Mouse (Mus musculus) lung, embryonic 15.5 days (tissue): Measurements from ENCODE around the gene Gpr155. TPM values are rescaled to one million over a fixed set of nuclear protein-coding genes. Genes with fewer than 3 reads are reported as not detected.
A peak's percentile ranks its signal among the peaks of the same experiment; 100 is the strongest.

ENCODE experiments used
- ATAC-seq: fragments of 200-750 bp; cut with Nextera tagmentation; 2 replicates; pipeline ENCODE4 v1.8.0; 2017; ENCODE audit warnings: moderate number of reproducible peaks, borderline replicate concordance; ENCODE audit not compliant: low FRiP score, low TSS enrichment; ENCODE audit errors: extremely low read depth
- H3K27ac ChIP-seq: fragments of 300-500 bp; sonication (generic); 2 replicates; pipeline ENCODE4 v1.5.1; 2015; ENCODE audit warnings: moderate library complexity, mild to moderate bottlenecking, inconsistent platforms
- H3K27me3 ChIP-seq: fragments of 300-500 bp; sonication (generic); 2 replicates; pipeline ENCODE4 v1.6.1; 2015; ENCODE audit warnings: inconsistent platforms
- H3K36me3 ChIP-seq: fragments of 300-500 bp; sonication (generic); 2 replicates; pipeline ENCODE4 v1.6.1; 2015; ENCODE audit warnings: inconsistent platforms
- H3K4me1 ChIP-seq: fragments of 300-500 bp; sonication (generic); 2 replicates; pipeline ENCODE4 v1.6.1; 2015; ENCODE audit warnings: inconsistent platforms
- H3K4me2 ChIP-seq: fragments of 300-500 bp; sonication (generic); 2 replicates; pipeline ENCODE4 v1.6.1; 2015; ENCODE audit warnings: inconsistent platforms, mild to moderate bottlenecking, moderate library complexity
- H3K4me3 ChIP-seq: fragments of 300-500 bp; sonication (generic); 2 replicates; pipeline ENCODE4 v1.5.1; 2015; ENCODE audit warnings: mild to moderate bottlenecking, inconsistent platforms
- H3K9ac ChIP-seq: fragments of 300-500 bp; sonication (generic); 2 replicates; pipeline ENCODE4 v1.6.1; 2015; ENCODE audit warnings: inconsistent platforms
- H3K9me3 ChIP-seq: fragments of 300-500 bp; sonication (generic); 2 replicates; pipeline ENCODE4 v1.6.1; 2016; ENCODE audit warnings: inconsistent platforms
- WGBS: fragments of 180-500 bp; shearing (Covaris S2); methylation state at CpG from one replicate; pipeline ENCODE4 v1.1.7; 2015; 5-methylcytosine and 5-hydroxymethylcytosine counted together
- polyA plus RNA-seq: library from polyadenylated mRNA; unstranded; fragments of >200 nt; fragmentation: Nextera tagmentation; extraction: Ambion mirVana; gene quantifications from 2 replicates; pipeline ENCODE4 v1.2.1, GENCODE M21; 2015

The Gpr155 gene
- polyA plus RNA-seq, 1 experiment from 2014 or later: 6.4 TPM

GRCm38 (mm10) chr2:73313117-73313501 is 73.3 kb downstream of the Gpr155 start:
- Histone ChIP-seq H3K27ac (peak overlapping the region; percentile 90), H3K9me3 (no peaks in the 10 kb centered on the region), H3K4me2 (peak overlapping the region; percentile 62), H3K36me3 (peaks cover 14% of the 10 kb centered on the region), H3K4me3 (peak overlapping the region; percentile 86), H3K27me3 (no peaks in the 10 kb centered on the region), H3K9ac (peak overlapping the region; percentile 65), H3K4me1 (peaks cover 17% of the 10 kb centered on the region)
- 27% methylated on average over 14 of the region's 14 CpGs for WGBS
- peak; percentile 44; the same call in 1 of the 2 replicates for ATAC-seq

- Histone ChIP-seq H3K27ac (peak within 1 kb of the TSS; percentile 90), H3K9me3 (no peaks in the 10 kb centered on the region), H3K4me3 (peak within 1 kb of the TSS; percentile 86), H3K27me3 (no peaks in the 10 kb centered on the region), H3K9ac (peak within 1 kb of the TSS; percentile 82), H3K36me3 (peaks cover 15% of the 10 kb centered on the region), H3K4me2 (peak within 1 kb of the TSS; percentile 78), H3K4me1 (peaks cover 17% of the 10 kb centered on the region)
- ATAC-seq: peak; percentile 97
- WGBS: under 1% methylated on average over 64 of the region's 64 CpGs
Observed at GRCm38 (mm10) chr2:73312152-73313116, 73.9 kb downstream of the Gpr155 start, which contains the start of the genes Scrn3 and Cir1. Scrn3 (plus strand) TSS chr2:73312601. Cir1 (minus strand) TSS chr2:73312701.

GRCm38 (mm10) chr2:73306006-73306405 is 80.4 kb downstream of the Gpr155 start:
- Histone ChIP-seq H3K9ac (no peak overlapping the region), H3K27me3 (no peaks in the 10 kb centered on the region), H3K36me3 (peaks cover 53% of the 10 kb centered on the region), H3K4me3 (no peak overlapping the region), H3K4me2 (no peak overlapping the region), H3K27ac (no peak overlapping the region), H3K9me3 (no peaks in the 10 kb centered on the region), H3K4me1 (no peaks in the 10 kb centered on the region; the same call in 1 of the 2 replicates)
- WGBS: 89% methylated on average over 7 of the region's 7 CpGs
- ATAC-seq: no peak

- Histone ChIP-seq H3K9me3 (no peaks in the 10 kb centered on the region), H3K27ac (no peak overlapping the region), H3K36me3 (peaks cover 52% of the 10 kb centered on the region), H3K27me3 (no peaks in the 10 kb centered on the region), H3K9ac (no peak overlapping the region), H3K4me2 (no peak overlapping the region), H3K4me3 (no peak overlapping the region), H3K4me1 (no peaks in the 10 kb centered on the region)
- WGBS: 78% methylated on average over 5 of the region's 5 CpGs
- ATAC-seq: no peak
Observed at GRCm38 (mm10) chr2:73304506-73304905, 81.9 kb downstream of the Gpr155 start.

GRCm38 (mm10) chr2:73302722-73303121 is 83.7 kb downstream of the Gpr155 start:
- no peak overlapping the region for H3K4me3 ChIP-seq
- no peaks in the 10 kb centered on the region for H3K9me3 ChIP-seq
- no peak overlapping the region for H3K27ac ChIP-seq
- H3K36me3 ChIP-seq: peaks cover 43% of the 10 kb centered on the region
- H3K27me3 ChIP-seq: no peaks in the 10 kb centered on the region
- H3K4me2 ChIP-seq: no peak overlapping the region
- H3K9ac ChIP-seq: no peak overlapping the region
- no peak for ATAC-seq
- H3K4me1 ChIP-seq: no peaks in the 10 kb centered on the region
- 91% methylated on average over 9 of the region's 9 CpGs for WGBS

- no peak overlapping the region for H3K4me2 ChIP-seq
- no peak overlapping the region for H3K9ac ChIP-seq
- H3K27ac ChIP-seq: no peak overlapping the region
- no peaks in the 10 kb centered on the region for H3K27me3 ChIP-seq
- no peaks in the 10 kb centered on the region for H3K4me1 ChIP-seq
- H3K36me3 ChIP-seq: peaks cover 47% of the 10 kb centered on the region
- no peaks in the 10 kb centered on the region for H3K9me3 ChIP-seq
- H3K4me3 ChIP-seq: no peak overlapping the region
- WGBS: 61% methylated on average over 1 of the region's 1 CpGs
- no peak for ATAC-seq
Observed at GRCm38 (mm10) chr2:73301979-73302378, 84.4 kb downstream of the Gpr155 start.

- ATAC-seq: no peak
- WGBS: 70% methylated on average over 3 of the region's 3 CpGs
- H3K4me2 ChIP-seq: no peak overlapping the region
- no peaks in the 10 kb centered on the region for H3K27me3 ChIP-seq
- no peak overlapping the region for H3K9ac ChIP-seq
- H3K36me3 ChIP-seq: peaks cover 23% of the 10 kb centered on the region
- no peaks in the 10 kb centered on the region for H3K9me3 ChIP-seq
- no peaks in the 10 kb centered on the region for H3K4me1 ChIP-seq
- H3K27ac ChIP-seq: no peak overlapping the region
- H3K4me3 ChIP-seq: no peak overlapping the region
Observed at GRCm38 (mm10) chr2:73298841-73299240, 87.5 kb downstream of the Gpr155 start.

- Histone ChIP-seq H3K9me3 (no peaks in the 10 kb centered on the region), H3K4me3 (no peak overlapping the region), H3K9ac (no peak overlapping the region), H3K27me3 (no peaks in the 10 kb centered on the region), H3K27ac (no peak overlapping the region), H3K36me3 (peaks cover 23% of the 10 kb centered on the region), H3K4me2 (no peak overlapping the region), H3K4me1 (no peaks in the 10 kb centered on the region)
- WGBS: 88% methylated on average over 7 of the region's 7 CpGs
- ATAC-seq: no peak
Observed at GRCm38 (mm10) chr2:73298154-73298553, 88.2 kb downstream of the Gpr155 start.

GRCm38 (mm10) chr2:73295023-73295422 is 91.3 kb downstream of the Gpr155 start:
- Histone ChIP-seq H3K4me3 (no peak overlapping the region), H3K4me2 (no peak overlapping the region), H3K9ac (no peak overlapping the region), H3K36me3 (peaks cover 20% of the 10 kb centered on the region; the same call in 1 of the 2 replicates), H3K9me3 (no peaks in the 10 kb centered on the region), H3K27ac (no peak overlapping the region), H3K27me3 (no peaks in the 10 kb centered on the region), H3K4me1 (no peaks in the 10 kb centered on the region)
- ATAC-seq: no peak
- 76% methylated on average over 7 of the region's 7 CpGs for WGBS

Other genes starting within 250 kb of the Gpr155 start
- 75.0 and 80.1 TPM in 2 replicates for gene Ola1, start 167.6 kb downstream of the Gpr155 start, polyA plus RNA-seq
- not detected in 2 replicates for gene Sp9, start 114.6 kb downstream of the Gpr155 start, polyA plus RNA-seq
- 18.1 and 21.1 TPM in 2 replicates for gene Scrn3, start 74.0 kb downstream of the Gpr155 start, polyA plus RNA-seq
- 24.5 and 25.7 TPM in 2 replicates for gene Cir1, start 73.9 kb downstream of the Gpr155 start, polyA plus RNA-seq
- 8.3 and 10.2 TPM in 2 replicates for gene Wipf1, start 143.2 kb upstream of the Gpr155 start, polyA plus RNA-seq
- gene Chrna1, start 193.8 kb upstream of the Gpr155 start, polyA plus RNA-seq: 0.16 and 0.19 TPM in 2 replicates